Mouse (Mus musculus) limb, embryonic 14.5 days (tissue): ENCODE data around the gene Gata2. TPM values are rescaled to one million over a fixed set of nuclear protein-coding genes. Genes with fewer than 3 reads are reported as not detected.
A peak's percentile ranks its signal among the peaks of the same experiment; 100 is the strongest.

ENCODE experiments used
- ATAC-seq: fragments of 200-750 bp; cut with Nextera tagmentation; 2 replicates; pipeline ENCODE4 v1.8.0; 2017; ENCODE audit warnings: low read depth, moderate number of reproducible peaks, moderate TSS enrichment; ENCODE audit not compliant: low FRiP score
- DNase-seq: peaks from one replicate; pipeline ENCODE4 v3.0.0-alpha.2; 2015; ENCODE audit warnings: low spot score
- H3K27ac ChIP-seq: fragments of 300-500 bp; sonication (generic); replicated peaks from 2 replicates; pipeline ENCODE4 v1.5.1; 2014; ENCODE audit warnings: low read depth, mild to moderate bottlenecking, low read length, moderate library complexity, mixed read lengths
- H3K27me3 ChIP-seq: fragments of 300-500 bp; sonication (generic); 2 replicates; pipeline ENCODE4 v1.6.1; 2014; ENCODE audit warnings: low read length, mixed read lengths; ENCODE audit not compliant: control insufficient read depth, insufficient read depth
- H3K36me3 ChIP-seq: fragments of 300-500 bp; sonication (generic); 2 replicates; pipeline ENCODE4 v1.6.1; 2014; ENCODE audit warnings: mild to moderate bottlenecking, low read length, moderate library complexity, mixed read lengths; ENCODE audit not compliant: control insufficient read depth, insufficient read depth
- H3K4me1 ChIP-seq: fragments of 300-500 bp; sonication (generic); 2 replicates; pipeline ENCODE4 v1.6.1; 2014; ENCODE audit warnings: antibody characterized with exemption, low read length, mixed read lengths; ENCODE audit not compliant: control insufficient read depth, insufficient read depth
- H3K4me2 ChIP-seq: fragments of 300-500 bp; sonication (generic); replicated peaks from 2 replicates; pipeline ENCODE4 v1.6.1; 2014; ENCODE audit warnings: low read depth, mild to moderate bottlenecking, low read length, moderate library complexity; ENCODE audit not compliant: severe bottlenecking
- H3K4me3 ChIP-seq: fragments of 300-500 bp; sonication (generic); replicated peaks from 2 replicates; pipeline ENCODE4 v1.5.1; 2014; ENCODE audit warnings: low read length
- H3K9ac ChIP-seq: fragments of 300-500 bp; sonication (generic); 2 replicates; pipeline ENCODE4 v1.6.1; 2014; ENCODE audit warnings: mild to moderate bottlenecking, low read depth, low read length, moderate library complexity; ENCODE audit not compliant: severe bottlenecking
- H3K9me3 ChIP-seq: fragments of 300-500 bp; sonication (generic); 2 replicates; pipeline ENCODE4 v1.6.1; 2016; ENCODE audit warnings: low read length; ENCODE audit not compliant: control insufficient read depth
- POLR2A ChIP-seq: fragments of 200-500 bp; IDR thresholded peaks from 2 replicates; pipeline ENCODE4 v1.8.0; 2012; ENCODE audit warnings: inconsistent platforms, mild to moderate bottlenecking, moderate library complexity, borderline replicate concordance; ENCODE audit not compliant: insufficient read depth, insufficient read length; ENCODE audit errors: extremely low read depth
- WGBS: fragments of 180-500 bp; shearing (Covaris S2); extraction: QIAGEN DNeasy Blood & Tissue Kit; methylation state at CpG from one replicate; pipeline ENCODE4 v1.1.7; 2014; 5-methylcytosine and 5-hydroxymethylcytosine counted together
- polyA plus RNA-seq, 2 experiments: library from polyadenylated mRNA; depleted of rRNA in 1 of 2; stranded (reverse) in 1 of 2; unstranded in 1 of 2; fragments of >200 nt; fragmentation: Nextera tagmentation in 1 of 2; extraction: Ambion mirVana in 1 of 2; gene quantifications; 2 replicates each; pipeline versions ENCODE4 v1.2.1 to v1.2.3; 2012 to 2014

The Gata2 gene
- polyA plus RNA-seq (2012; rRNA removed) (15.7 and 18.4 TPM in 2 replicates), polyA plus RNA-seq (2014; fragmentation: Nextera tagmentation; extraction: Ambion mirVana) (18.1 and 19.3 TPM in 2 replicates)

GRCm38 (mm10) chr6:88193433-88194052, at the start of gene Gata2:
TSS of gene Gata2 (plus strand) at chr6:88193891.
- Histone ChIP-seq H3K27me3 (peaks cover 99% of the 10 kb centered on the region), H3K27ac (no peak within 1 kb of the TSS), H3K4me3 (peak within 1 kb of the TSS; percentile 36), H3K9me3 (no peaks in the 10 kb centered on the region), H3K4me1 (peaks cover 20% of the 10 kb centered on the region), H3K4me2 (peak within 1 kb of the TSS; percentile 57), H3K36me3 (no peaks in the 10 kb centered on the region), H3K9ac (peak within 1 kb of the TSS; percentile 16)
- no peak for ATAC-seq
- 1% methylated on average over 51 of the region's 57 CpGs for WGBS
- TF ChIP-seq POLR2A, result no peak
- DNase-seq, result no peak

GRCm38 (mm10) chr6:88145793-88146192, 47.9 kb upstream of the Gata2 start:
- 54% methylated on average over 4 of the region's 4 CpGs for WGBS

GRCm38 (mm10) chr6:88146576-88146975, 47.1 kb upstream of the Gata2 start:
- Histone ChIP-seq H3K4me1 (peaks cover 10% of the 10 kb centered on the region; the same call in 1 of the 2 replicates), H3K9ac (no peak overlapping the region), H3K27ac (no peak overlapping the region), H3K4me2 (no peak overlapping the region), H3K4me3 (no peak overlapping the region), H3K9me3 (no peaks in the 10 kb centered on the region), H3K27me3 (no peaks in the 10 kb centered on the region), H3K36me3 (no peaks in the 10 kb centered on the region)
- no peak for DNase-seq
- ATAC-seq, result no peak
- WGBS, result 72% methylated on average over 8 of the region's 8 CpGs
- no peak for TF ChIP-seq POLR2A

More at GRCm38 (mm10) chr6:88145793-88146192, 47.9 kb upstream of the Gata2 start:
- H3K4me2 ChIP-seq, result no peak overlapping the region
- TF ChIP-seq POLR2A, result no peak
- no peak overlapping the region for H3K4me3 ChIP-seq
- H3K27ac ChIP-seq, result no peak overlapping the region
- DNase-seq (no peak), ATAC-seq (no peak)
- H3K4me1 ChIP-seq, result peaks cover 10% of the 10 kb centered on the region; the same call in 1 of the 2 replicates
- H3K36me3 ChIP-seq, result no peaks in the 10 kb centered on the region
- H3K27me3 ChIP-seq, result no peaks in the 10 kb centered on the region
- no peaks in the 10 kb centered on the region for H3K9me3 ChIP-seq
- no peak overlapping the region for H3K9ac ChIP-seq

GRCm38 (mm10) chr6:88147411-88148003, 46.2 kb upstream of the Gata2 start:
- no peaks in the 10 kb centered on the region for H3K27me3 ChIP-seq
- ATAC-seq (no peak), DNase-seq (peak; percentile 19)
- no peak overlapping the region for H3K4me3 ChIP-seq
- H3K9me3 ChIP-seq, result no peaks in the 10 kb centered on the region
- TF ChIP-seq POLR2A, result no peak
- H3K9ac ChIP-seq, result no peak overlapping the region
- H3K4me1 ChIP-seq, result peaks cover 10% of the 10 kb centered on the region; the same call in 1 of the 2 replicates
- 61% methylated on average over 15 of the region's 16 CpGs for WGBS
- no peaks in the 10 kb centered on the region for H3K36me3 ChIP-seq
- no peak overlapping the region; the same call in 1 of the 2 replicates for H3K27ac ChIP-seq
- H3K4me2 ChIP-seq, result no peak overlapping the region

GRCm38 (mm10) chr6:88151335-88151734, 42.4 kb upstream of the Gata2 start:
- no peak overlapping the region for H3K27ac ChIP-seq
- H3K4me1 ChIP-seq, result peaks cover 10% of the 10 kb centered on the region; the same call in 1 of the 2 replicates
- no peak for ATAC-seq
- H3K4me2 ChIP-seq, result no peak overlapping the region
- no peaks in the 10 kb centered on the region for H3K36me3 ChIP-seq
- no peak for TF ChIP-seq POLR2A
- WGBS, result 77% methylated on average over 4 of the region's 4 CpGs
- no peak for DNase-seq
- H3K9me3 ChIP-seq, result no peaks in the 10 kb centered on the region
- no peak overlapping the region for H3K9ac ChIP-seq
- no peaks in the 10 kb centered on the region for H3K27me3 ChIP-seq
- H3K4me3 ChIP-seq, result no peak overlapping the region
